Mouse (Mus musculus): ENCODE measurements at regions not wholly inside any gene's neighbourhood (a gene's known extent, or its start where the extent isn't known, plus 50 kb on each side); places are given as distances from the start of the nearest gene placed in this dataset.
"Not testable (repeated sequence)": the region's sequence is repeated elsewhere in the genome, so short reads cannot be mapped to it uniquely, and the experiment has no call there.

DNA sequence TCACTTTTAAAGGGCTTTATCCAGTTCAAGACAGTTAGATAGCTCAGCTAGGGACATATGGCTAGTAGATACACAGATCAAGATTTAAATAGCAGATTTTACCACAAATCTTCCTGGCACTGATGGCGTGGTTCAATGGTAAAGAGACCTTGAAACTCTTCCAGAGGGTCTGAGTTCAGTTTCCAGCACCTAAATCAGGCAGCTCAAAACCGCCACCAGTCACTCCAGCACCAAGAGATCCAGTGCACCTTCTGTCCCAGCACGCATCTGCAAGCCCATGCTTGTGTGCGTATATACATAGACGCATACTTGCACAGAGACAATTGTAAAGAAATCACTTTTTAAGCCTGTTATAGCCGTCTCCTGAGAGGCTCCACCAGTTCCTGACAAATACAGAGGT, 454.0 kb upstream of the Jmjd1c start:
- no peak for DNase-seq (ENCODE audit: low read depth, low spot score)

DNA sequence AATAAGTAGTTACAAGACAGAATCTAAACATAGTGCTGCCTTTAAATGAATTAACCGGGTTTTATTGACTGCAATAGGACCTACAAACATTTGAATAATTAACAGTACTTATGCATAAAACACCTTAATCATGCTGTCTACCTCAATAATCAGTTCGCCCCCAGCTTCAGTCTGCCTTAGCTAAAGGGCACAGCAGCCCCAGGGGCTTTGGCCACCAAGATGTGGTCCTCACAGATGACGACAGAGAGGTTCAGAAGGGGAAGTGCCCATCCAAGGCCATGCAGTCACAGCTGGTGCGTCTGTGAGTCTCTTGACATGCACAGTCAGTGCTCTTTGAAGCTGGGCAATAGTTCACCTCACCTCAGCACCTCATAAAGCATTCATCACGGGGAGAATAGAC, 452.8 kb upstream of the Jmjd1c start:
- no peak for DNase-seq (ENCODE audit: low read depth, low spot score)

DNA sequence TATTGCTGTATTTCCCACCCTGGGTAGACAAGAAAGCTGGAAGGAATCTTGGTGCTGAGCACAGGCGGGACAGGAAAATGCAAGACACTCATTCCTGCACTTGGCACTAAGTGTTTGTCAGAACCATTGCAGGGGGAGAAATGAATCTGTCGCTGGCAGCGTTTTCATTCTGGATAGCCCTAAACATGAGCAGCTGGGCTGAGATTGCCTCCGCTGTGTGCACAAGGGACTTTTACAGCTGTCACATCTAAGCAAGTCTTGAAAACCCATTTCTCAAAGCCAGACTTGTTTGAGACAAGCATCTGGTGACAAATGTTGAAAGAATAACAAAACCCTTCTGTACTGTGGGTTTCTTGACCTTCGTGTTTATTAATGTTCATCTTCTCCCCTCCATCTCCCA, 438.4 kb upstream of the Jmjd1c start:
- no peak for DNase-seq (ENCODE audit: low read depth, low spot score)

DNA sequence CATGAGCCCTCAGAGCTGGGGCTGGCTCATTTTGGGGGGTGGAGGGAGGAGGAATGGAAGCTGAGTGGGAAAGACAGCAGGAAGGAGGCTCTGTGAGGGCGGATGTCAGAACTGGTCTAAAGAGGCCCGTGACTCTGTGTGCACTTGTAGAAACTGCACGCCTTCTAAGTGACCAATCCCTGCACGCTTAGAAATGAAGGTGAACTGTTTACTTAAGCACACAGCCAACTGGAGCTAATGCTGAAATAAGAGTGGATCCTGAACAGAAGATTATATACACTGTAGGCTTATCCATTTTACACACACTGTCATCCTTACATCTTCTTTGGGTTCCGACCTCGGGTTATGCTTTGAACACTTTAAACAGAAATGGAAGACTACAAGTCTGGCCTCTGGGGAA, 412.8 kb upstream of the Jmjd1c start:
- no peak for DNase-seq (ENCODE audit: low read depth, low spot score)

DNA sequence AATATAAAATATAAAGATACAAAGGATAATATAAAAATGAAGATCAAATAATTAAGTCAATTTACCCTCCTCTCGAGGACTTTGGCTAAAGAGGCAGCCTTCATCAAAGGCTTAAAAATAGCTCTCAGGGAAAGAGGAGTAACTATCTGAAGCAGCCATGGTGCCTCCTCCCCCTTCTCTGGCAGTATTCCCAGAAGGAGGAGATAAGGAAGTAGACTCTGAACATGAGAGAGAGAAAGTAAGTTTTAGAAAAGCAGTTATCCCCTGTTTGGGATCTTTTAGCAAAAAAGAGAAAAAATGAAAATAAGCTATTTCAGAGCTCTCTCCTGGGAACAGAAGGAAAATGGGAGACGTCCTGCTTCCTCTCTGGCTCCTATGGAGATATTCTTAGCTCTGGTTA, 406.7 kb upstream of the Jmjd1c start:
- not testable (repeated sequence) for DNase-seq (ENCODE audit: low read depth, low spot score)

DNA sequence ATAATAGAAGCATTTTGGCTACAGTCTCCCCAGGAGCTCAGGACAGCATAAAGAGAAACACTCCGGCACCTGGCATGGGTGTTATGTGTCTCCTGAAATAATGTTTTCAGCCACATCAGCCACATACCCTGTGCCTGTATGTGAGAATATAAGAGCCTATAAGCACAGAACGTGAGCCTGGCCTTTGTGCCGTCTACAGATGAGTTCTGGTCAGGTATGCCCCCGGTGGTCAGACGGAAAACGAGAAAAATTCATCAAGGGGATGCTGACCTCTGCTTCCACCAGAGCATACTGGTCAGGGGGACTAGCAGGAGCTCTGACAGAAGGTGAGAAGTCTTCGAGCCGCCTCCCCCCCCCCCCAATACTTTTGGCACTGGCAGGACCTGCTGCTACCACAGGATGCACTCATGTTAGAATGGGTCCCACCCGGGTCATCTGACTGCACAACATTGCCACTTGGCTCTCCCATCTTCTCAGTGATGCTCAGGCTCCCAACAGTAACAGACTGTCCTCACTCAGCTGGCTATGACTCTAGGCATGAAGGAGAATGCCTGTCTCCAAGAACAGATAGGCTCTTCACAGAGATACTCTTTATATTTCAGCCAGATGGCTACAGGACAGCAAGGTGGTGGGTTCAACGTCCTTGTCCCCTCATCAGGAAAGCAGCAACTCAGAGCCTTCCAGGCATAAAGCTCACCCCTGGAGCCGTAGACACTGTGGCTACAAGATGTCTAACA, 401.2 kb upstream of the Jmjd1c start:
- no peak for DNase-seq (ENCODE audit: low read depth, low spot score)

DNA sequence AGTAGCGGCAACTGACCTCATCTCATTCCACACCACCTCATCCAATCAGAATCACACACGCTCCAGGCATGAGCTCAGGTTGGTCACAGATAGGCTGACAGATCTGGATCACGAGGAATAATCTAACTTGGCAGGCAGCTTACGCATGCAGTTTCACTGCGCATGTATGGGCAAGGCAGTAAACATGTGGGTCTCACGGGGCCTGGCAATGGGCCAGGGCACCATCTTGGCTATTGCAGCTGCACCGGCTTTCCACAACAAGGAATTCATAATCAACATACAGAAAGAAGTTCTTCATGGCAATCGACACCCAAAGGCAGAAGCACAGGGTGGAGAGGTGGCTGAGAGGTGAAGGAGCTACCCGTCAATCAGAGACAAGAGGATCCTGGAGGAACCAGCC, 381.0 kb upstream of the Jmjd1c start:
- not testable (repeated sequence) for DNase-seq (ENCODE audit: low read depth, low spot score)

DNA sequence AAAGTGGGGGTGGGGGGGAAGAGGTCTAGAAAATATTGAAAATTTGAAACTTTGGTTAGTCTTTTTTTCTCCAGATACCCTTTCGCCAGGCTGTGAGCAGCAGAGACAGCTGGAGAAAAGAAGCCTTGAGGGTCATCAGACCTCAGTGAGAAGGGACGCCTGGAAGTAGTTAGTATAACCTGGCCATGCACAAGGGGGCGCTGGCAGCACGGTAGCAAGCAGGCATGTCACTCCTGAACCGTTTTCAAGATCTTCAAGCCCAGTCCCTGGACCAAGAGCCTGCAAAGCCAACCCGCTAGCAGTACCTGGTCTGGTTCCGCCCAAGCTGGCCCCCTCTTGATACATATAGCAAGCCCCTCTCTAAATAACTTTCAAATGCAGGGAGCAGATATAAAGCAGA, 378.0 kb upstream of the Jmjd1c start:
- DNase-seq (ENCODE audit: low read depth, low spot score) = peak; percentile 25

DNA sequence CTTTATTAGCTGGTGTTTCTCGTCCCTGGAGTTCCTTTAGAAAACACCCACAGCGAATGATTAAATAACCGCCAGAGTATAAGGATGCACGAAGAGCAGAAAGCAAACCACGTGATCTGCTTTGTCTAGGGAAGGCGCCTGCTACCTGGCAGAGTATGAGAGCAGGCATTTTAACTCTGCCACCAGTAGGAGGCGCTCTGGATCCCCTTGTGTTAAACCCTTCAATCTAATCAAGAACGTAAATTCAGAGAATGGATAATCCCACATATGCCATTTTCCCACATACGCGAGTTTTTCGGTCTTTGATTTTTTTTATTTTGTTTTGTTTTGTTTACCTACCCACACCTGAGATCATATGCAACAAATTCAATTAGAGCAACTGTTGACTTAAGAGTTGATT, 376.1 kb upstream of the Jmjd1c start:
- DNase-seq (ENCODE audit: low read depth, low spot score) = no peak

DNA sequence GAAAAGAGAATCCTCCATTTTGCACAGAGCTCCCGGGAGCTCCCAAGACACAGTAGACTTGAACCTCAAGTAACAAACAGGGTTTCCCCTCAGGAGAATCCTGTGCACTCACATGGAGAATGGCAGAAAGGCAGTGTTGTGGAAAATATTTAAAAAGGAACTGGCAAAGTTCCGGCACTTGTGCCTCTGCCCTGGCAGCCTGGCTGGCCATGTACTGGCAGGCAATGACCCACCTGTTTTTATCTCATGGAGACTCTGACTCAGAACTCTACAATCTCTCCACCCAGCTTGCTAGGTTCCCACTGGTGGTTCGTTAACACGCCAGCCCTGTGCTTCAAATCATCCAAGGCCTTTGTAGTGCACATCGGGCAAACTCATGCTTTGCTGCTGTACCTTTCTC, 362.3 kb upstream of the Jmjd1c start:
- DNase-seq (ENCODE audit: low read depth, low spot score) = no peak

DNA sequence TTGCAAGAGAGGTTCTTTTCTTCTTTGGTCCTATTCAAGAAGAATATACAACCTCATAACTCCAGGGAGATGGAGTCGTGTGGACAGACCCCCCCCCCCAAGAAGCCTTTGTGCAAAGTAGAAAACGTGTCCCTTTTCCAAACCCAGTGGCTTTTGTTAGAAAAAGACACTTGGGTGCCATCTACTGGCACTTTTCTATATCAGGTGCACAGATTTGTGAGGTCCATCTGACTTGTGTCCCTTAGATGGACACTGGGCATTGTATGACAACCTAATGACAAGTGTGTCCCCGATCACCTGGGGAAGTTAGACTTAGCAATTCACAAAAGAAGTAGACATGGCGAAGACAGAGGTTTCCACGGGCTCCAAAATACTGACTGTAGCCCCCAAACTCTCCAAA, 361.1 kb upstream of the Jmjd1c start:
- DNase-seq (ENCODE audit: low read depth, low spot score) = no peak

DNA sequence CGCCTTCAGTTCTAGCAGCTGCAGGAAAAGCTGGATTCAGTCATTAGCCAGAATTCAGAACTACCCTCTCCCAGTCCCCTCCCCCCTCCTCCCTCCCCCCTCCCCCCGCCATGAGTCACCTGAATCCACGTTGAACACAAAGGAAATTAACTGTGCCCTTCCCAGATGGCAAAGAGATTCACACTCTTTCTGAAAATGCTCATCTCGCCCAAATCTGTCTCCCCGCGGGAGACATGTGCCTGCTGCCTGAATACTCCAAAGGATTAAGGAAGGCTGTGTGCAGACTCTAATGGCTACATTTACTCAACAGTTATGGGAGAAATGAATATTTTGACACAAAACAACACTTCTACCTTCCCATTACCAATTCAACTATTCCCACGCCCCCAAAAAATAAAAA, 356.9 kb upstream of the Jmjd1c start:
- no peak for DNase-seq (ENCODE audit: low read depth, low spot score)

DNA sequence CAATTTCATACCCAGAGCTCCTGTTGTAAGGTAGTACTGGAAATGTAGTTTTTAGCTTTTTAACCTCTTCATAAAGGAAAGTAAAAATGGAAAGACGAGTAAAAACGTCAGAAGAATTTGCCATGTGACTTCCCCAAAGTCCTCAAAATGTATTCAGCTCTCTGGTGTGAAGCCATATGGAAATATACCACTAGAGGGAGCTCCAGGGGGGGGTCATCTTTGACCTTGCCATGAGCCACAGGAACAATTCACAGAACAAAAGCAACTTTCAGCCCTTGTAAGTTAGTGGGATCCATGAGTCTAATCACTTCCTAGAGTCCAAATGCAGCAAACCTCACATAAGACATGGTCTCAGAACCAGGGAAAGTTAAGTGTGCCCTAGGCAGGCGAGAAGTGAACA, 354.1 kb upstream of the Jmjd1c start:
- DNase-seq (ENCODE audit: low read depth, low spot score) = peak; percentile 59

DNA sequence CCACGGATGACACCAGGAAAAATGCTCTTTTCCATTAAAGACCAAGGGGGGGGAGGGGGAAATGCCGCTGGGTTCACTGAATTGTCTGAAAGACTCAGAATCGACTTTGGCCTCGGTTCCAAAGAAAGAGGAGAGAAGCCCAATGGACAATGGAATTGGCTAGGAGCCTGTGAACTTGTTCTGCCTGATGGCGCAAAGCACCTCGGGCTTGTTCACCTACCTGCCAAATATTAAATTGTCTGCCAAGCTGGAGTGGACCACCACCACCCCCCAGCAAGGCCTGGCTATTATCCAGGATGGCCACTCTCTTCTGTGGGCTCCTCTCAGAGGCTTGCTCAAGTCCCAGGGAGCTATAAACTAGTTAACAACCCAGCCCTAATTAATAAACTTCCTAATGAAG, 352.7 kb upstream of the Jmjd1c start:
- DNase-seq (ENCODE audit: low read depth, low spot score) = no peak

DNA sequence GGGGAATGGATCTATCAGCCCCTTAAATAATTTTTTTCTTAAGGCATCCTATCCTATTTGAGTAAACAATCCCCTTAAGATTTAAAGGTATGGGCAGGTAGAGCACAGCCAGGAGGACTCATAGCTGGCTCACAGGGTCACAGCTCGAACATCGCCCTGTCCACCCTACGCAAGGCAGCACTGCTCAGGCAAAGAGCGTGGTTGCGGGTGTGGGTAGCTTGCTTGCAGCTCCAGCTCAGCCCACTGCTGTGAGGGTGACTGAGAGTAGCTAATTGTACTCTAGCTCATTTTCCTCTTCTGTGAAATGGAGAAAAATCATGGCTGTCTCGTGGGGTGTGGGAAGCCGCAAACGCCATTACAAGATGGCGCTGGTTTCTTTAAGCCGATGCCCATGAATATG, 350.1 kb upstream of the Jmjd1c start:
- DNase-seq (ENCODE audit: low read depth, low spot score) = no peak

DNA sequence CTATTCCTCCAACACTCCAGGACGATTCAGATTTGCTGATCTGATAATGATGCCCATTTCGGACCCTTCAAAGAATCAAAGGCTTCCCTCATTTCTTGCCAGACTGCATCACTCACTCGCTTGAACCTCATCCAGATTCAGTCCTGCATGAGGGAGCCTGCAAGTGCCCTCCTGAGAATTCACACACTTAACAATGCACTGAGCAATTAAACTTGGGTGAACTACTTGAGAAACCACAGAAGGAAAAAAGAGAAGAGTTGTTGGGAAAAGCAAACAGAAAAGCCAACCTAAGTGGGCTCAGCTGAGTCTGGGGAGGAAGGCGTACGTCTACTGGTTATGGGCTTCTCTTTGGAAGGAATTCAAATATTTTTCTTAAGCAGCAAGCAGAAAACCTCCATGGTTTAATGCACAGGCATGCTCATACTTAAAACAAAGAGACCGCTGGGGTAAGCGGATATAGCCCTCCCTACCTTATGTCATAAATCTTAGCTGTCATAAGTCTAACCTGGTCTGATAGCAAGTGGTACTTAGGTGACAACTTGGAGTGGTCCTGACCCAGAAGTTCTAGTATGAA, 343.6 kb upstream of the Jmjd1c start:
- no peak for DNase-seq (ENCODE audit: low read depth, low spot score)

DNA sequence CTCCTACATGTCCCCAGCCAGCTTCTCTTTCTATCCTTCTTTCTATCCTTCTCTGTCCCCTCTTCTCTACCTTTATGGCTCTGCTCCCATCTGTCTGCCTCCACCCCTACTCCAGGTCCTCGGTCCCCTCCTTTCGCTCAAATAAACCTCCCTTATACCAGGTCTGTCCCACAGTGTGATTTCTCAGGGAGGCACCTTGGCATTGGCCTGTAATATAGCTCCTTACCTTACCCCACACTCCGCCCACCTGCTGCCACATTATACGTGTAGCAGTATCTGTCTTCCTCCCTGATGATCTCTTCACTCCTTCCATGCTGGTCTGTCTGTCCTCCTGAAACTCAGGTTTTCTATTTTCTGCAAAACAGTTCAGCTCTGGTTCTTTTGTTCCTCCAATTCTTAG, 339.1 kb upstream of the Jmjd1c start:
- DNase-seq (ENCODE audit: low read depth, low spot score) = no peak

DNA sequence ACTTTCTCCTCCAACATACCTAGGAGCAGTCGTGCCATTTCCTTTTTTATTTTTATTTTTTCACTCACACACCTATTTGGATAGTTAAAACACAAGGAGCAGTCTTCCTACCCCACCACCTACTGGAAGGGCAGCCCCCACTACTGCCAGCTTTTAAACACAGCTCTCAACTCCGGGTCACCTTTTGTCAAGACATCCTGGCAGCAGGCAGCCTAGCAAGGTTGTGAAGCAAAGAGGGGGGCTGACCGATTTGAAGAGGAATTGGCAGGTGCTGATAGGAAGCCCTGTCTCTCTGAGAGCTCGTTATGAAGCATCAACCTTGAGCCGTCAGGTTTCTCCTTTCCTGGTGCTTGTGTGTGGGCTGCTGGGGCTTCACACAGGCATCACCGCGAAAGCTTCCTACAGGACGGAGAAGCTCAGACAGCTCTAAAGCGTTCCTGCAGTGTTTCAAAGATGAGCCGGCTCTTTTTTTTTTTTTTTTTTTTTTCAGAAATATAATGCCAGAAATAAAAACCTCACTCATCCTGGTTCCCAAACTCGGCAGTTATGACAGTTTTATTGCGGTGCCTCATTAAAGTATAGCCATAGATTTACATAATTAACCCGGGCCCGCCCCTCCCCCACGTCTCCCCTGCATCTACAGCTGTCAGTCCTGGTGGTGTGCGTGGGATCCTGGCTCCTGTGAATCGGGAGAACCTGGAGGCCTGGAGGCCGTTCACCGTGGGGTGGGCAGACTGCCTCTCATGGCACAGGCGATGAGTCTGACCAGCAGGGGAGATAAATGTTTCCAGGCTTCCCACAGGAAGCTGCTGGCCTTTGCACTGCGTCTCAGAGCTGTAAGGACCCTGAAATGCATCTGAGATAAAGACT, 325.5 kb upstream of the Jmjd1c start:
- no peak for DNase-seq (ENCODE audit: low read depth, low spot score)

DNA sequence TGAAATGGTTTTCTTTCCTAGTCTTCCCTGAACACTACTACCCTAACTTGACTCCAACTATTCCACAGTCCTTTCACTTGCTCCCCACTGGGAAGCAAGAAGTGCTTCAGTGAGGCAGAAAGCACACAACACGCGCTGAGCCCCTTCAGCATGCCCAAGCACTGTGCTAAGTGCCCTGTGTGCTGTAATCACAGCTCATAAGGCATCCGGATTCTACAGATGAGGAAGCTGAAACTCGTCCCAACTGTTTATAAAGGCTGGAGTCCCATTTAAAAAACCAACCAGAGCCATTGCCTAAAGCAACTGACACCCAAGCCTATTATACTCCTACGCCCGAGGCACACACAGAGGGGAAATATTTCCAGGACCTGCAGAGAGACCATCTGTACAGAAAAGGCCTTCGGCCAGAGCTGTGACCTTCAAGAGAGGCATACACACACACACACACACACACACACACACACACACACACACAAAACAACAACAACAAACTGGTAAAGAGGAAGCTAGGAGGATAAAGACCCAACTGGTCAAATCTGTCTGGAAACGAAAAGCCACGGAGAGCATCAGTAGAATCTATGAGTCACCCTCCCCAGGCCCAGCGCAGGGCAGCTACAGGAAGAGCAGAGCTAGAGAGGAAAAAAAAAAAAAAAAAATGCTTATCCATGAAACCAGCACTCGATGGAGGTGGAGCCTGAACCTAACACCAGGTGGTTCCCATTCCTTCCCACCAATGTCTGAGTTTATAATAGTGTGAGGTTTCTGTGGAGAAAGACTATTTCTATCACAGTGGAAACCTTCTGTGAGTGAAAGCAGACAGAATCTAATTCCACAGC, 315.4 kb upstream of the Jmjd1c start:
- DNase-seq (ENCODE audit: low read depth, low spot score) = no peak

DNA sequence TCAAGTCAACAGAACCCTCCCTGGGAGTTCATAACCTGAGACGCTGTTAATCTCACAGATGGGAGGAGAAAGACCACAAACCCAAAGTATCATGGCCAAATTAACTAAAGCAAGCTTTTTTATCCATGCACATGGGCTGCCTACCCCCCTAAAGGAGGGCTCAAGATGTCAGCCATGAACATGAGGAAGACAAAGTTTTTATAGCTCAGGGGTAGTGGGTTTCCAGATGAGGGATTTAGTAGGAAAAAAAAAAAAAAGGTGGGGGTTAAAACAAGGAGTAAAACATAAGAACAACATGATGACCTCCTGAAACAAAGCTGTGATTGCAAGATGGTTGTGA, 314.8 kb upstream of the Jmjd1c start:
- DNase-seq (ENCODE audit: low read depth, low spot score) = no peak

DNA sequence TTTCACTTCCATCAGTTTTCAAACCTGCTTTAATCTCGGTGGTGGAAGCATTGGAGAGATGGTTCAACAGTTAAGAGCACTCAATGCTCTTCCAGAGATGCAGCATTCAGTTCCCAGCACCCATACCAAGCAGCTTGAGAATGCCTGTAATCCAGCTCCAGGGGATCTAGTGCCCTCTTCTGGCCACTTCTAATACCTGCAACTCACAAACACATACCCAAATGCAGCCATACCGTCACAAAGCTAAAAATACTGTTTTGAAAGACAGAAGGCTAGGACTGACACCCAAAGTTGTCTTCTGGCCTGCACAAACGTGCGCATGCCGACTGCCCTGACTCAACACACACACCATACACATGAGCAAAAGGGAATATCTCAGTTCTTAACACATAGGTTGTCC, 313.9 kb upstream of the Jmjd1c start:
- DNase-seq (ENCODE audit: low read depth, low spot score) = peak; percentile 54

DNA sequence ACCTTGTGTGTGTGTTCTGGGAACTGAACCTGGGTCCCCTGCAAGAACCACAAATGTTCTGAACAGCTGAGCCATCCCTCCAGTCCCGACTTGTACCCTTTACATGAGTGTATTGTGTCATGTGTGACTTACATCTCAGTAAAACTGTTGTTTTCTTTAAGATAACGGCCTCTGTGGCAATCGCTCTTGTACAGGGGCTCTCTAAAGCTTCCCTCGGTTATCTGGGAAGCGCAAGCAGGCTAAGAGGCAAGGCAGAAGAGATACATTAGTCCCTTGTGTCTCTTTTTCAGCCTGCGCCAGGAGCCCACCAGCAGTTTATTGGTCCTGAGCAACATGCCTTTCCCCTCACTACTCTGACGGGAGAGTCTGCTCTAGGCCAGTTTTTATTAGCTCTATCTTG, 308.1 kb upstream of the Jmjd1c start:
- no peak for DNase-seq (ENCODE audit: low read depth, low spot score)

Data from ES-CJ7 (cell line).